Mouse (Mus musculus) embryonic stem cell, embryonic (primary cell): Measurements from ENCODE around the gene Gm11238.
"Not testable (repeated sequence)": the region's sequence is repeated elsewhere in the genome, so short reads cannot be mapped to it uniquely, and the experiment has no call there.

Experiments
- CTCF ChIA-PET, 4 experiments: fragments of 300-600 bp in 2 of 4; fragments of 350-600 bp in 2 of 4; sonication (Branson Sonifier 250); formaldehyde crosslinking; loops; one replicate each; lab custom pipeline; 2022; ENCODE audit warnings: inconsistent platforms in 2 of 4; lab: Charles Lee
- POLR2A ChIA-PET, 4 experiments: fragments of 300-600 bp in 2 of 4; fragments of 350-600 bp in 2 of 4; sonication (Branson Sonifier 250); formaldehyde crosslinking; loops; one replicate each; lab custom pipeline; 2022; ENCODE audit warnings: antibody characterized with exemption in 4 of 4, inconsistent platforms in 1 of 4; lab: Charles Lee

Gm11238 gene

DNA sequence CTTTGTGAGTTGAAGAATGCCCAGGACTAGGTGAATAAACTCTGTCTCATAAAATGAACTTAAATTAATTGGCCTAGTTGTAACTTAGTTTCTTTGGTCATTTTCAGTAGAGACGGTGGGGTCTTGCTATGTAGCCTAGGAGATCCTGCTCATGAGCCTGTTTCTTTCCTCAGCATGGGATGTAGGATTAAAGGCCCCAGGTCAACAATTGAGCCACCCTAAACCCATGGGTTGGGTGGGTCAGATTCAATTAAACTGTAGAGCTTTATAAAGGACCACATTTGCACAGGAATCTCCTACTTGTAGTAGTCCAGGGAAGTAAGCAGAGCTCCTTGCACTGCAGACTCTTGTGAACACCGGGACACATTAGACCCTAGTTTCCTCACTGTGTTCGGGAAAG lies at the start of gene Gm11238:
TSS of gene Gm11238 (plus strand) at position 301 of the 400 bp plus-strand sequence.
- POLR2A ChIA-PET, CTCF ChIA-PET: not testable (repeated sequence)

GRCm38 (mm10) chr4:73599248-73599647 lies 8.4 kb upstream of the Gm11238 start:
- ChIA-PET CTCF (no interaction called here), POLR2A (no interaction called here)

DNA sequence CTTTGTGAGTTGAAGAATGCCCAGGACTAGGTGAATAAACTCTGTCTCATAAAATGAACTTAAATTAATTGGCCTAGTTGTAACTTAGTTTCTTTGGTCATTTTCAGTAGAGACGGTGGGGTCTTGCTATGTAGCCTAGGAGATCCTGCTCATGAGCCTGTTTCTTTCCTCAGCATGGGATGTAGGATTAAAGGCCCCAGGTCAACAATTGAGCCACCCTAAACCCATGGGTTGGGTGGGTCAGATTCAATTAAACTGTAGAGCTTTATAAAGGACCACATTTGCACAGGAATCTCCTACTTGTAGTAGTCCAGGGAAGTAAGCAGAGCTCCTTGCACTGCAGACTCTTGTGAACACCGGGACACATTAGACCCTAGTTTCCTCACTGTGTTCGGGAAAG lies 15.0 kb downstream of the Gm11238 start, which contains the start of gene Gm11237:
TSS of gene Gm11237 (plus strand) at position 301 of the 400 bp plus-strand sequence.
- POLR2A ChIA-PET, CTCF ChIA-PET: not testable (repeated sequence)

- CTCF ChIA-PET, POLR2A ChIA-PET: not testable (repeated sequence)
Observed at GRCm38 (mm10) chr4:73637821-73638220, 30.1 kb downstream of the Gm11238 start, which contains the start of gene Gm11236. TSS of gene Gm11236 (plus strand) at chr4:73638121.

GRCm38 (mm10) chr4:73661864-73662263 lies 54.2 kb downstream of the Gm11238 start:
- CTCF ChIA-PET, POLR2A ChIA-PET: not testable (repeated sequence)

DNA sequence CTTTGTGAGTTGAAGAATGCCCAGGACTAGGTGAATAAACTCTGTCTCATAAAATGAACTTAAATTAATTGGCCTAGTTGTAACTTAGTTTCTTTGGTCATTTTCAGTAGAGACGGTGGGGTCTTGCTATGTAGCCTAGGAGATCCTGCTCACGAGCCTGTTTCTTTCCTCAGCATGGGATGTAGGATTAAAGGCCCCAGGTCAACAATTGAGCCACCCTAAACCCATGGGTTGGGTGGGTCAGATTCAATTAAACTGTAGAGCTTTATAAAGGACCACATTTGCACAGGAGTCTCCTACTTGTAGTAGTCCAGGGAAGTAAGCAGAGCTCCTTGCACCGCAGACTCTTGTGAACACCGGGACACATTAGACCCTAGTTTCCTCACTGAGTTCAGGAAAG lies 60.4 kb downstream of the Gm11238 start, which contains the start of gene Gm11239:
TSS of gene Gm11239 (plus strand) at position 301 of the 400 bp plus-strand sequence.
- POLR2A ChIA-PET, CTCF ChIA-PET: not testable (repeated sequence)

- POLR2A ChIA-PET, CTCF ChIA-PET: not testable (repeated sequence)
Observed at GRCm38 (mm10) chr4:73683216-73683615, 75.5 kb downstream of the Gm11238 start, which contains the start of gene Gm428. TSS of gene Gm428 (plus strand) at chr4:73683516.
